Mouse (Mus musculus): ENCODE measurements around the gene Faiml.

DNA sequence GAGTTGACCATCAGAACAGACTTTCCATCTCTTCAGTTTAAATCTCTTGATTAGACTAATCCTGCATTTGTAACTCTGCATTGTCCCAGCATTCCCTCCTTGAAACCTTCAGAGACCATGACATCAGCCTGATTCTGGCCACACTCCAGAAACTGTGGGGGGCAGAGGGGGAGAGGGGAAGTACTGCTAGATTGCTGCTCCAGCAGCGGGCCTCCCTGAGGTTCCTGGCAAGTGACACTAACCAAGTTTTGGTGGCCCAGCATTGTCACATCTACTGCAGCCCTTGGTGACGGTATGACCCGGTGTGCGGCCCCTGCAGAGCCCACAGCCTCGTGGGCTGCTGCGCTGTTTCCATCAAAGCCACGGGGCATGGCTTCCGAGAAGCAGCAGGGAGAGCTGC lies 56.8 kb downstream of the Faiml start:
- TF ChIP-seq FLI1 (IDR thresholded peaks at IDR 0.05; ENCODE audit: low read length) (no peak), GATA1 (IDR thresholded peaks at IDR 0.05; ENCODE audit: borderline replicate concordance, low read length) (no peak)
